Mouse (Mus musculus): ENCODE results near the gene Plcg2.

DNA sequence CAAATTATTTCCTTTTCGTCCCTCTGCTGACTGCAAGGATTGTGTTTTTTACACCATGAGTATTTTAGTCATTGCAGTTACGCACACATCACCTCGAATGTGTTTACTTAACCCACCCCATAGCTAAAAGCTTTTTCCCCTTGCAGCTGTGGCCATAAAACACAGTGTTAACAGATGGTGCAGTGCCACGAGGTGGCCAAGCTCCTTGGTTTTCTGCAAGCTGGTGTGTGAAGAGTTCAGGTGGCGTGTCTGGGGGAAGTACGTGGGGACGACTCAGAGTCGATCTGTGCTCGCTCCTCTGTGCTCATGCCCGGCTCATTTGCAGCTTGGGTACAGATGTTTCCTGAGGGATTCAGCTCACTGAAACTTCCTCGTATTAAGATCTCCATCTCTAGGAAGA lies 186.4 kb downstream of the Plcg2 start:
- TF ChIP-seq CTCF (conservative IDR thresholded peaks at IDR 0.05; ENCODE audit: insufficient read depth, insufficient read length, low read depth, low read length) (no peak), POLR2A (IDR thresholded peaks at IDR 0.05; ENCODE audit: low read depth, low read length) (no peak)

All from kidney, adult 2 months (tissue).